Mouse (Mus musculus): ENCODE data around the gene Nfs1.
"Not testable (repeated sequence)": the region's sequence is repeated elsewhere in the genome, so short reads cannot be mapped to it uniquely, and the experiment has no call there.

The Nfs1 gene

GRCm38 (mm10) chr2:156143367-156143766, 619 bp downstream of the Nfs1 start:
- DNase-seq (ENCODE audit: low read depth) = no peak

DNA sequence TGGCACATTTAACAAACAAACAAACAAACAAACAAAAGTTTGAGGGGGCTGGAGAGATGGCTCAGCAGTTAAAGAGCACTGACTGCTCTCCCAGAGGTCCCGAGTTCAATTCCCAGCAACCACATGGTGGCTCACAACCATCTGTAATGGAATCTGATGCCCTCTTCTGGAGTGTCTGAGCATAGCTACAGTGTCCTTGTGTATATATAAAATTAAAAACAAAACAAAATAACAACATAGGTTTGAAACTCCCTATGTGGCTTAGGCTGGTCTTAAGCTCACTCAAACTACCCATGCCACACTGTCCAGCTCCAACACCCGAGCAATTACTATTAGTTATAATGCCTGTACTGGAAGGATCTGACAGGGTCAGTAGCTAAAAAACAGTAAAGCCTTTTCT, 1.2 kb downstream of the Nfs1 start:
- DNase-seq (ENCODE audit: low read depth) = no peak

GRCm38 (mm10) chr2:156135695-156136094, 8.3 kb downstream of the Nfs1 start:
- DNase-seq (ENCODE audit: low read depth) = peak; percentile 50

DNA sequence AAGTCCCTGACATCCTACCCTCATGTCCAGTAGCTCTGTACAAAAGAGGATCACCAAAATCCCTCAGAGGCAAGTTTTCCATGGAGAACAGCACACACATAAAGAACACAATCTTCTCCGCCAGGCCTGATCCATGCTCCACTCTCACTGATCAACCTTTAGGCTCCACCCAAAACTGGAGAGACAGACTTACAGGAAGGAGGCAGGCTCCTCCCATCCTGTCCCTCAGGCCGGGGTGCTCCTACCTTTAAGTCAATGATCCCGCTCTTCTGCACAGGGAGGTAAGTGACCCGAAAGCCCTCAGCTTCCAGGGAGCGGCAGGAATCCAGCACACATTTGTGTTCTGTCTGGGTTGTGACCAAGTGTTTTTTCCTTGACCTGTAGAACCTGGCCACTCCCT, 9.8 kb downstream of the Nfs1 start:
- DNase-seq (ENCODE audit: low read depth) = no peak

- DNase-seq (ENCODE audit: low read depth) = no peak
Observed at GRCm38 (mm10) chr2:156126992-156127391, 17.0 kb downstream of the Nfs1 start, which contains the start of gene Gm28036. Gene Gm28036 (minus strand): TSS chr2:156127092.

DNA sequence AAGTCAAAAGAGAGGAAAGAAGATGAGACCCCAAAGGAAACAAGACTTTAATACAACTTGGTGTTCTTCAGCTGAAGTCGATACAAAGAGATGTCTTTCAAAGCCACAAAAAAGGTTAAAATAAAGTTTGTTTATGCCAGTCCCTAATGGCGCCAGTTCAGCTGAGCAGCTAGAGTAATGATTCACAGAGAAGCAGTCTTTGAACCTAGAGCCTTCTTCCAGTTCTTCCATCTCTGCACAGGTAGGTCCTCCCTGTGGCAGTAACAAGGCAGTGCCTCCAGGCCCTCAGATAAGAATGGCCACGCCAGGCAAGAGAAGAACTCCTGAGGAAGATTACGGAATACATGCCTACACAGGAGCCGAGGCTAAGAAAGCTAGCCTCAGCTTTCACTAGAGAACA, 20.3 kb downstream of the Nfs1 start:
- DNase-seq (ENCODE audit: low read depth) = no peak

GRCm38 (mm10) chr2:156119566-156119965, 24.4 kb downstream of the Nfs1 start:
- no peak for DNase-seq (ENCODE audit: low read depth)

DNA sequence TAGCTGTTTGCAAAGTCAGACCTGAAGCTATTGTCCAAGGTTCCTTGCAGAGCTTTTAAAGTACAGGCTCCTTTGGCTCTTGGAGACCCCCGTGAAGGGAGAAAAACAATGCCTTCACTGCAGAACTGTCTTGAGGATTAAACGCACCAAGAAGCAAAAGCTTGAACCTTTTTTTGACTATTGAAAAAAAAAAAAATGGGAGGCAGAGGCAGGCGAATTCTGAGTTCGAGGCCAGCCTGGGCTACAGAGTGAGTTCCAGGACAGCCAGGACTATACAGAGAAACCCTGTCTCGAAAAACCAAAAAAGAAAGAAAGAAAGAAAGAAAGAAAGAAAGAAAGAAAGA, 31.9 kb downstream of the Nfs1 start:
- not testable (repeated sequence) for DNase-seq (ENCODE audit: low read depth)

DNA sequence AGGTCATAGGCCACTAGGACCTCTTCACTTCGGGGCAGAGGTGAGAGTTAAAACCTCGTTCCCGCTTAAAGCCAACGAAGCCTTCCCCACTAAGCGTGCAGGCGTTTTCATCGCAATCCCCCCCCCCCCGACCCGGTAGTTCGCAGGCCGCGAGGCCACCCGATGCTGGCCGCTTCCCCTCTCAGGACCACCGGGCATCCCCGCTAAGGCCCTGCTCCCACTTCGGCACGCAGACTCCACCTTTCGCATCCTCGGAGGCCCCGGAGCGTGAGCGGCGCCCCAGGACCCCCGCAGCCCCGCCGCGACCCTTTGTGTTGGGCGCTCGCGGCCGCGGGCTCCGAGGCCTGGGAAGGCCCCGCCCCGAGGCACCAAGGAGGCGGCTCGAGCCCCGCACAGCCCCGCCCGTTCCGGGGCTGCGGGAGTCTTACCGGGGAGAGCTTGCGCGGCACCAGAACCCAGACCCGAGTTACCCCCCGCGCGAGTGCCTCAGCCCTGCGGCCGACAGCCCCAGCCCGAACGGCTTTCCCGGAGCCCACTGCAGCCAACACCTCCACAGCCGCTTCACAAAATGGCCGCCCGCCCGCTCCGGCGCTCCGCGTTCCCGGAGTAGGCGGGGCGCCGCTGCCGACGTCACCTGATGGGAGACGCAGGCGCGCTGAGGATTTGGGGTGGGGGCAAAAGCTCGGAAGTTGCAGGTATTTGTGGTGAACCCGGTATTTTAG, 32.5 kb downstream of the Nfs1 start, which contains the start of the genes Cpne1 and Rbm12:
Cpne1 (minus strand) TSS at position 608 of the 722 bp plus-strand sequence.
Rbm12 (minus strand) TSS at position 621 of the 722 bp plus-strand sequence.
- DNase-seq (ENCODE audit: low read depth) = peak; percentile 90

DNA sequence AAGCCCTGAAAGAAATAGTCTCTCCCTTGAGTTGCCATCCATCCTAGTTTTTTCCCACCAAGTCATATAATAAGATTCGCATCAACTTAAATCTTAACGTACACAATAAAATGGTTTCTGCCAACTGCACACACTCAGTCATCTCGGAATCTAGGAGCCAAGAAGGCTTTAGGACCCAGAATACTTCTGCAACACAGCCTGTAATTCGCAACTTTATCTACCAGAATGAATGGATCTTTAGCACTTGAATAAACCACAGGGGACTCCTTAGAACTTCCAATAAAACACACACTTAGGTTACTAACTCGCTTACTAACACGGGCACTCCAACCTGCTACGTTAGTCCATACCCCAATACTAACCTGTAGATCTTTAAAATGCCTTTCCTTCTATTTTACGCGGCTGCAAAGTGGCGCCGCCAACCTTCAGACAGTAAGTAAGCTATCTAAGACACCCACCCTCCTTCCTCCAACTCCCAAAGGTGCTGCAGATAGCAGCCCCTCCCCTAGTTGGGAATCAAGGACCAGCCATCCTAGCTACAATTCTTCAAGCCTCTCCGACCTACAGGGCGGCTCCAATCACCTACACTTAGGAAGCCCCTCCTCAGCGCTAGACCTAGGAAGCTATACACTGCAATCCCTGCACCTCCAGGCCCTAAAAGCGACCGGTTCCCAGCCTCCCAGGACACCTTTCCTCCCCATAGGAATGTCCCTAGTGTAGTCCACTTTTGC, 33.2 kb downstream of the Nfs1 start:
- peak; percentile 67 for DNase-seq (ENCODE audit: low read depth)

DNA sequence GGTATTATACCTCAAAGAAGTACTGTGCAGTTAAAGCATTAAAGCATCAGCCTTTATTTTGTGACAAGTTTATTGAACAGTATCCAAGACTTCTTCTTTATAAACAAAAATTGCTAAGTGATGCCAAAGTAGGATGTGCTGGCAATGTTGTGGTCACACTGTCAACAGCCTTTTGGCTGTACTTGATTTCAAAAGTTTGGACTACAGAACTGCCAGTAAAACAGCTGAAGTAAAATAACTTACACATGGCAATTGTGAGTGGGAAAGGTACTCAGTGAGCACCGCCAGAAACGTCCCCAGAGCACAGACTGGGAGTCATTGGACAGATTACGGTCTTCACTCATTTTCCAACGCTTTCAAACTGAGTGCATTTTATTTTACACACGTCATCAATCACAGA, 52.1 kb downstream of the Nfs1 start:
- no peak for DNase-seq (ENCODE audit: low read depth)

DNA sequence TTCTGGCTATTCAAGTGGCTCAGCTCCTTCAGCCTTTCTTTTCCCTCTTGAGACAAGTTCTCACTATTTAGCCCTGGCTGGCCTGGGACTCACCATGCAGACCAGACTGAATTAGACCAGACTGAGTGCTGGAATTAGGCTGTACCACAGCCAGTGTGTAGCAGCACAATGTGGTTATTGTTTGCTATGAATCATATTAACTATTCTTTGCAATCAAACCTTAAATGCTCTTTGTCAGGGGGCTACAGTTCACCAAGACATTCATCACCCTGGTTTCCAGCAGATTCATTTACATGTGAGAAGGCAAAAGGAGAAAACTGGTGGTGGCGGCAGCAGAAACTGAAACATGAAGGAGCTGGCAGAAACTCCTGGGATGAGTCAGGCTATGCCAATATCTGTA, 54.2 kb downstream of the Nfs1 start:
- DNase-seq (ENCODE audit: low read depth) = no peak

DNA sequence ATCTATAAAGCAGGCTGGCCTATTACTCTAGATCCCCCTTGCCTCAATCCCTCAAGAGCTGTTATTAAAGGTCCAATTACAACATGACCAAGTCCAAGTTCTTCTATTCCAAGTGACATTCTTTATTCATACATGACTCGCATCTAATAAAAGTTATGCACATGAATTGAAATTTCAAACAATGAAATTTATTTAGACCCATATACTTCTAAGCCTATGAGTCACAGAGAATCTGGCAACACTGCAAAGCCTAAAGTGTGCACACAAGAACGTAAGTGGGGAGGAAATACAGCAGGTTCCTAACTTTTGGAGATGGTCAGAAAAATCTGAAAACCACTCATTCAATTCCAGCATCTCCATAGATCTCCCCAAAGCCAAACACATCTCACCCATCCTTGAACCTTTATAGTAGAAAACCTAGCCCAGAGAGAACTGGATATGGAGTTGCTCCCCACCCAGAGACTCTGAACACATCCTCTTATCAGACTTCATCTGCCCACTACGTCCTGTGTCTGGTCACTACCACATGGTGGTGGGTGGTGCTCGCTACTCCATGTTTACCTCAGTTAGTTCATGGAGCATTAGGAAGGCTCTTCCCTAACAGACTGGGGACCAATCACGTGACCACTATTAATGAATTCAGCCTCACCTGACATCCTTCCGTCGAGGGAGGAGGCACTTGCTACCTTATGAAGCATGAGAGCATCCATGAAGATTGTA, 56.4 kb downstream of the Nfs1 start:
- DNase-seq (ENCODE audit: low read depth) = peak; percentile 54

DNA sequence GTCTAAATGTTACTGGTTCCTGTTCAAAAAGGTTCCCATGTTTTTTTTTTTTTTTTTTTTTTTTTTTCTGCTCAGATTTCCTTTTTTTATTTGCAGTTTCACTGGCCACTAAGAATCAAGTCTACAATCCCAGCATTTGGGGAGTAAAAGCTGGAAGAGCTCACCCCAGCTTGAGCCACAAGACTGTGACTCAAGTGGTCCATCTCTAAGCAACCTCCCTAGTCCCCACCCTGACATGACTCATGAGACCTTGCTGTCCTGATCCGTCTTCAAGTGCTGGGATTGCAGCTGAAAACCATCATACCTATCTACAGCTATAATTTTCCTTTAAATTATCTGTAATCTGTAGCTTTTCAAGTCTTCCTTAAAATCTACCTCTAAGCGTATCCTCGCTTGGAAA, 59.4 kb downstream of the Nfs1 start:
- DNase-seq (ENCODE audit: low read depth) = peak; percentile 25

DNA sequence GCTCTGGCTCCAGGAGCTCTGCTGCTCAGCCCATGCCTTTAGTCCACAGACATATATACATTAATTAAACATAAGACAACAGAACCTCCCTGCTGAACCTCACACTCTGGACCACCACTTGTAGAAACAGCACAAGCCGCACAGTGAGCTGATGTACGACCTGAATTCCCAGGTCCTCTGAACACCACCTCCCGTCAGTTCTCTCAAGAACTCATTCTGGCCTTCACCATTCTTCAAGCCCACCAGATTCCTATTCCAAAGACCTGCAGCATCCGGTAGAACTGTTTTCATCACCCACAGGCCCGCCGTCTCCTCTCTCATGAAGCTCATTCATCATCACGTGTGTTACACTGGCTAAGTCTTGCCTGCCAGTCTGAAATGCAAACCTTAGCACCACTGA, 63.6 kb downstream of the Nfs1 start:
- DNase-seq (ENCODE audit: low read depth) = no peak

DNA sequence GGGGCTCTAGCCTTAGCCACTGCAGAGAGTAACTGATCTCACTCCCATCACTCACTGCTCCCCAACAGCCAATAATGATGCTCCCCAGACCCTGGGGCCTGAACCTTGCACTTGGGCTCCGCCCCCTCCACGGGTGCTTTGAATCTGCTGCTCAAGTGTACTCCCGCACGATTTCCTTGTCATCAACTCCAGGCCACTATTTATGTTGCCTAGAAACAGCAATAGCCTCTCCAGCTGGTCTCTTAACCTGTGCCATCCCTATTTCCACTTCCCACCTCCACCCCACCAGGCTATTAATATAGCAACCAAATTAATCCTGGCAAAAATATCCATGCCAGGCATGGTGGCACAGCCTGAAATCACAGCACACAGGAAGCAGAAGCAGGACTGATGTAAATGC, 64.3 kb downstream of the Nfs1 start:
- no peak for DNase-seq (ENCODE audit: low read depth)

- no peak for DNase-seq (ENCODE audit: low read depth)
Observed at GRCm38 (mm10) chr2:156079183-156079560, 64.8 kb downstream of the Nfs1 start.

DNA sequence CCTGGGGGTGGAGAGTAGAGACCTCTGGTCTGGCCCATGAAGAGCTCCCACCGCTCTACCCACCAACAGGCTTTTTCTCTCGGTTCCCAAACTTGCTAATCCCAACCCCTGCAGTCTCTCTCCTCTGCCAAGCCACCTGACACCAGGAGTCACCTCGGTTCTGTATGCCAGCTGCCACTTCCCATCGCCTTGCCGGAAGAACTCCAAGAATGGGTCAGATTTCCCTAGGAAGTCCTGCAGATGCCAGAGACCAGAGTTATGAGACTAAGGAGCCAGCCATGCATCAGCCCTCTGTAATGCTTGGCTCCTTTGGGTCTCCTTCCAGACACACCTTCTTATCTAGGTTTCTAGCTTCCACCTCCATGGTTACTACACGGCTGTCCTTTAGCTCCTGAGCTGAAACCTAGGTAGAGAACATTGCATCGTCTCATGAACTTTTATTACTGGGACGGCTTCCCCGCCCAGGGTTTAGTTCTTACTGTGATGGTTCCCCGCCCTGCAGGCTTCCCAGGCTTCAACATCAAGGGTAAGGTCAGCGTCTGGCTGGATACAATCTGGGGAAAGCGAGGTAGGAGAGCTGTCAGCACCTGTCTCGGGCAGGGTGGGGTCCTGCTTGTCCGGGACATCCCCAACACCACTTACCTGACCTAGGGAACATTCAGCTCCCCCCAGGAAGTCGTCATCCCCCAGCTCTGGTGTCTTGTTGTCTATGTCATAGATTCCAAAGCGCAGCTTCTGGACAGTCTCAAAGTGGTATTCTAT, 65.4 kb downstream of the Nfs1 start:
- DNase-seq (ENCODE audit: low read depth) = no peak

- DNase-seq (ENCODE audit: low read depth) = no peak
Observed at GRCm38 (mm10) chr2:156077461-156077860, 66.5 kb downstream of the Nfs1 start.

GRCm38 (mm10) chr2:156073725-156074124, 70.3 kb downstream of the Nfs1 start:
- no peak for DNase-seq (ENCODE audit: low read depth)
